Mouse (Mus musculus) heart, postnatal 0 days (tissue): Measurements from ENCODE around the gene Tbx15.

ENCODE experiments used
- CTCF ChIP-seq: IDR thresholded peaks from 2 replicates; pipeline ENCODE4 v1.5.1; 2016; ENCODE audit warnings: antibody characterized with exemption, control low read depth, low read depth
- EP300 ChIP-seq: IDR thresholded peaks from 2 replicates; pipeline ENCODE4 v1.6.1; 2016; ENCODE audit warnings: antibody characterized with exemption, low read depth

GRCm38 (mm10) chr3:99311943-99312635 is 71.9 kb downstream of the Tbx15 start:
- TF ChIP-seq CTCF (no peak), EP300 (no peak)
